Mouse (Mus musculus) liver, embryonic 14.5 days (tissue): ENCODE measurements around the gene Hs3st1.

Experiments used
- CTCF ChIP-seq: IDR thresholded peaks from 2 replicates; pipeline ENCODE4 v1.5.1; 2016; ENCODE audit warnings: antibody characterized with exemption, low read depth, control low read depth
- EP300 ChIP-seq: IDR thresholded peaks from 2 replicates; pipeline ENCODE4 v1.6.1; 2016; ENCODE audit warnings: antibody characterized with exemption, low read depth

GRCm38 (mm10) chr5:39624218-39624590 is 131.1 kb downstream of the Hs3st1 start:
- TF ChIP-seq CTCF (no peak), EP300 (no peak)
